Mouse (Mus musculus) cerebellum, postnatal 14 days (tissue): Measurements from ENCODE around the gene Mustn1.

ENCODE experiments used
- DNase-seq, 2 experiments: peaks; one replicate each; pipeline ENCODE4 v3.0.0; 2021; ENCODE audit warnings: mixed read lengths in 2 of 2

Gene Mustn1

DNA sequence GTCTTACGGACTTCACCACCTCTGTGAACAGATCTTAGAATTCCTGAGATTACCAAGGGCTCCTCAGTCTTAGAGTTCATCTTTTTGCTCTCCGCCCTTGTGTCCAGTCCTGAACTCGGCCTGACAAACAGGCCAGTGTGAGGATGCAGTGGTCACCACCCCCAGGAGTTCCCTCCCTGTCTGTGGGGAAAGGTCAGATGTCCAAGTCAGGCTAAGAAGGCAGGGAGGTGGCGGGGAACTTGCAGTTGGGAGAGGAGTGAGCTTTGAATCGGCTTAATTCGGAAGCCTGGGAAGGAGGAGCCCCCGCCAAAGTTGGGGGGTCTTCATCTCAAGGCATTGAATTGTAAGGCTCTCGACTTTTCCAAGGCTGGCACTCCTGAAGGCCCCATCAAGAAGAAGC is 1.3 kb downstream of the Mustn1 start:
- no peak for DNase-seq

DNA sequence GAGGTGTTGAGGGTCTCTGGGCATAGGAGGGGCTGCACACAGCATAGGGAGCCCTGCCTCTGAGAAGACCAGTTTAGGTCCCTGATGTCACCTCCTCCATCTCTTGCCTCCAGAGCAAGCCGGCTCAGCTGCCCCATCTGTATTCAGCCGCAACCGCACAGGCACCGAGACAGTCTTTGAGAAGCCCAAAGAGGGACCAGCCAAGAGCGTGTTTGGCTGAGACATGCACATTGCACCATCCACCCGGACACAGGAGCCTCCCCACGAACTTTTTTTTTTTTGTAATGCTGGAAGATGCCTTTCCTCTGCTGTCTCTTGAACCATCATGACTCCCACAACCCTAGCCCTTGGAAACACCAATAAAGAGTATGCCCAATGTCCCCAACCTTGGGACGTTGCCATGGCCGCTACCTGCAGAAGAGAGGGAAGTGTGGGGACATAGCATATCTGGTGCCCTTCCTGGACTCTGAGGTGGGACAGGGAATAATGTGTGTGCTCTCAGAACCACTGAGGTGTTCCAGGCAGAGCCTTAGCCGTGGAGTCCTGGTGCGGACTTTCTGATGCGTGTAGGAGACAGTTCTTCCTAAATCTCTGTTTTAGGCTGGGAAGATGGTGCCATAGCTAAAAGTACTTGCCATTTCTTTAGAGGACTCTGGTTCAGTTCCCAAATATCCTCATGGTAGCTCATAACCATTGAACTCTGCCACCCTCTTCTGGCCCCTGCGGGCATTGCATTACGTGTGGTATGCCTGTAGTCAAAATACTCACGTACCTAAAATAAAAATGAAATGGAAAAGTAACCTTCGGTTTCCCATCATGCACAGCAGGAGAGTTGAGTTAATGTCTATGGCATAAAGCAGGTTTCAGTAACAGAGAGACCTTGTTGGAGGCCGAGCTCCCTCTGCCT is 2.1 kb downstream of the Mustn1 start:
- peak; percentile 65 to 82 for DNase-seq

DNA sequence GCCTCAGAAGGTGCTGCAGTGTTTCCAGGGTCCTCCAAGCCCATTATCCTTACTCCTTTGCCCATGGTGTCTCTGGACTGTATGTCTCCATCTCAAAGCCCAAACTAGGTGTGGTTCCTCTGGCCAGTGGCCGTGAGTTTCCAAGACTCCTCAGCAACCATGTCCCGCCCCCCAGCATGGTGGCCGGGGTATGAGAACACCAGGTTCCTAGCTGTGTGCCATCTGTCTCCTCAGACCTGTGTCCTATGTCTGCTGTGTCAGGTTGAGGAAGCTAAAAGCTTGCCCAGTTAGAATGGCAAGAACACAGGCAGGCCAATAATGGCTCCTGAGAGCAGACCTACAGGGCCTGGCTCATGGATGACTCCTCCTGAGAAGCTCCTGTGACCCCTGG is 2.7 kb downstream of the Mustn1 start:
- DNase-seq, result peak; percentile 17 to 36

DNA sequence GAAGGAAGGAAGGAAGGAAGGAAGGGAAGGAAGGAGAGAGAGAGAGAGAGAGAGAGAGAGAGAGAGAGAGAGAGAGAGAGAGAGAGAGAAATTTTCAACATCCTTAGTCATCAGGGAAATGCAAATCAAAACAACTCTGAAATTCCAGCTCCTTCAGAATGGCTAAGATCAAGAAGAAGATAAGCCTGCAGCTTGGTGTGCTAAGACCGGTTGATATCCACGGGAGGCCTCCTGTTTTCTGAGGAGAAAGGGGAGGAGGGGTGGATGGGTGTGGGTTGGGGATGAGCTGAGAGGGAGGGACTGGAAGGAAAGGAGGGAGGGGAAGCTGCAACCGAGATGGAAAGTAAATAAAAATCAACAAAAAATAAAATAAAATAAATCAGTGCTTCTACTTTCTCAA is 6.3 kb downstream of the Mustn1 start:
- DNase-seq, result no peak

DNA sequence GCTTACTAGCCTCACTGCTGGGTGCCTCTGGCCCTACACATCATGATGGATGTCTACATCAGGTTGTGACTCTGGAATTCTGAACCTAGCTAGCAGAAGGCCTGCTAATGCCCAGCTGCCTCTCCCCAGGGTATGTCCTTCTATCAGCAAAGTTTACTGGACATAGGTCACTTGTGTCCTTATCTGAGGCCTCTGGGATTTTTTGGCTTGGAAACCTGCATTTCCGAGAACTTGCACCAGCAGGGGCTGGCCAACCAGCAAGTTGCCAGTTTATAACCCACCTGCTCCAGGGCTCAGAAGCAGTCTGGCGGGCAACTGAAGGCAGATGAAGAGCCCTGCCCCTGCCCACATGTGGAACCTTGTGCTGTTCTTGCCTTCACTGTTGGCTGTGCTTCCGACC is 7.2 kb downstream of the Mustn1 start, which contains the start of gene Itih4:
Gene Itih4 (plus strand): TSS at position 273 of the 400 bp plus-strand sequence.
- no peak for DNase-seq

DNA sequence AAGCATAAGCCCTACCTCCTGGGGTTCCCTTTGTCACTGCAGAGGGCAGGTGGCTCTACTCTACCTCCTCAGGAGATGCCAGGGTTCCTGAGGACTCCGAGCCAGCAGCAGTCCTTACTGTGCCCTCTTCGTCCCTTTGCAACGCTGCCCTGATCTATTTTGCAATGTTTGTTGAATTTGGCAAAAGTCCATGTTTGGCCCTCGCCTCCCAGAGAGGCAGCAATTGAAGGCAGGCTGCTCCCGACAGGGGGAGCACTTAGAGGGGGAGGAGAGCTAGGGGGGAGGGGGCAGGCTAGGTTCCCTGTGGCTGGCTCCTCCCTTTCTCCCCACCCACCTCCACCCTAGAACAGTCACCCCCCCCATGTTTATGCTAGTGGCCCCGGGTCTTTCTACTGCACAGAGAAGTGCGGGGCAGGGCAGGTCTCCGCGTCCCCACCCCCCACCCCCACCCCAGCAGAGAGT is 9.3 kb downstream of the Mustn1 start:
- peak; percentile 16 to 48 for DNase-seq

DNA sequence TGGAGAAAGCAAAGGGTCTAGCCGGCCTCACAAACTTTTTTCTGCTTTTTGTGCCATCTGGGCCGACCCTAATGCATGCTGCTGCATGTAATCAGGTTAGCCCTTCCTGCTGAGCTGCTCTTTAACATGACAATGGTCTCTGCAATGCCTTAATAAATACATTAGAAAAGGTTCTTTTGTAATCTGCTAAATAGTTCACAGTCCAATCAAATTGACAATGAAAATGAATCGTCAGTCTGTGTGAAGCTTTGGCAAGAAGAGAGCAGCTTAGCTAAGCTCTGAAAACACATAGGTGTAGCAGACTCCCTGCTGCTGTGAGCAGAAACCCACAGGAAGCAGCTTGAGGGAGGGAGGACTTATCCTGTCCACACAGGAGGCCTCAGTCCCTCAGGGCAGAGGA is 21.0 kb downstream of the Mustn1 start:
- no peak for DNase-seq

DNA sequence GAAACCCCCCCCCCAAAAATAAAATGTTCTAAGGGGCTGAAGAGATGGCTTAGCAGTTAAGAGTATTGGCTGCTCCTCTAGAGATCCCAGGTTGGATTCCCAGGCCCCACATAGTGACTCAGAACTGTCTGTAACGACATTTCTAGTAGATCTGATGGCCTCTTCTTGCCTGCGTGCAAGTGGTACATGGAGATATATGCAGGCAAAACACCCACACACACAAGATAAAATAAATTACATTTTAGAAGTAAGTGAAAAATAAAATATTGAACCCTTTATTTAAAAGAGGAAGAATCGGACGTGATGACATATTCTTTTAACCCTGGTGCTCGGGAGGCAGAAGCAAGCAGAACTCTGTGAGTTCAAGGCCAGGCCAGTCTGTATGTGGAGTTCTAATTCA is 23.6 kb downstream of the Mustn1 start:
- no peak for DNase-seq

DNA sequence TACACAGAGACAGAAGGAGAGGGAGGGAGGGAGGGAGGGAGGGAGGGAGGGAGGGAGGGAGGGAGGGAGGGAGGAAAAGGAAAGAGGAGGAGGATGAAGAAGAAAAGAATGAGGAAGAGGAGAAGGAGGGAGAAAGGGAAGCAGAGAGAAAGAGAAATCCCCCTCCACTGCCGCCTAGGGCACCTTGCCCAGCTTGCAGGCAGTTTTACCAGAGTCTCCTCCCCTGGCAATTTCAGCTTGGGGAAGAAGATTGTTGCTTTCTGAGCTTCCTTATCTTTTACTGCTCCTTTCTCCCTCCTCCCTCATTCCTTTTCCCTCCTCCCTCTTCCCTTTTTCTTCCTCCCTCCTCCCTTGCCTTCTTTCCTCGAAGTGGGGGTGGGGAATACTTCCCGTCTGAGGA is 24.0 kb downstream of the Mustn1 start:
- no peak for DNase-seq

DNA sequence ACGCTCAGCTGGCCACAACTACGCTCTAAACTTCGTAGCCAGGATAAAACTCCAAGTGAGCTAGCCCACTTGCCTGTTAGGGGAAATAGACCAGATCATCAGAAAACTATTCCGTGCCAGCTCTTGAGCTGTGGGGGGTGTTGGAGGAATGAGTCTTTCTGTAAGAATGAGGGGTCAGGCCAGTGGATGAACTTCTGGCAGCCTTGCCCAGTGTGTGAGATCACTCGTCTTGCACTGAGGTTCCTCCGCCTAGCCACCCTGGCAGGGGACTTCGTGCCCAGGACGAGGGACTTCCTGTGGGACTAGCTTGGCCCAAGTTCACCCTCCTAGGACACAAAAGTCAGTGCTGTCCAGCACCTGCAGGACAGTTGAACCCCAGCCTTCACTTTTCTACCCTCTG is 25.3 kb downstream of the Mustn1 start:
- no peak for DNase-seq

DNA sequence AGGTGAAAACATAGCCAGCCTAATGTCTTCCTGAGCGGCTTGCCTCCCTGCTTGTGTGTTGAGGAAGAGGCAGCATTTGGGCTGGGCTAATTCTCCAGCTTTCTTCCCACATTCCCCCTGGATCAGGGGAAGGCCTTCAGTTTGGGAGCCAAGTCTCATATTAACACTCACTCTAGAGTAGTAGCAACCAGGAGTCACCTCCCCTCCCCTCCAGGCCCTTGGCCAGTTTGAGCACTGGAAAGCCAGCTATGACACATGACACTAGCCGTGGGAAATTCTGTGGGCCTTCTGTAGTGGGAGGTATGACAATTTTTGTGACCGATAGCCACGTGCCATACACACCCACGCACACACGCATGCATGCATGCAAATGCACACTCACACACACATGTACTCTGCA is 27.0 kb downstream of the Mustn1 start:
- no peak for DNase-seq

DNA sequence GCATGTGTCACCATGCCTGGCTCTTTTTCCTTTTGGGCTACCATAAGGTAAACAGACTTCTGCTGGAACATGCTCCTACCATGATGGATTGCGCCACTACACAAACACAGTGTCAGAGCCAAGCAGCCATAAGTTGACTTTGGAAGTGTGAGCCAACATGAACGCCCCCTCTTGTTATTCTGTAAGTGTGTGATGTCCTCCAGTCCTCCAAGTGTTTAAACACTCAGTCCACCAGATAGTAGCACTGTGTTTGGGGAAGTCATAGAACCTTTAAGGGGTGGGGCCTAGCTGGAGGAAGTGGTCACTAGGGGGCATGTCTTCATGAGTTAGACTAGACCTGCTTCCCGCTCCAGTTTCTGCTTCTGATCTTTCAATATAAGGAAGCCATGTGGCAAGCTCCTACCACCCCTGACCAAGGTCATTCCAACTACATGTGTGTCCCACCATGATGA is 28.8 kb downstream of the Mustn1 start:
- DNase-seq, result no peak

DNA sequence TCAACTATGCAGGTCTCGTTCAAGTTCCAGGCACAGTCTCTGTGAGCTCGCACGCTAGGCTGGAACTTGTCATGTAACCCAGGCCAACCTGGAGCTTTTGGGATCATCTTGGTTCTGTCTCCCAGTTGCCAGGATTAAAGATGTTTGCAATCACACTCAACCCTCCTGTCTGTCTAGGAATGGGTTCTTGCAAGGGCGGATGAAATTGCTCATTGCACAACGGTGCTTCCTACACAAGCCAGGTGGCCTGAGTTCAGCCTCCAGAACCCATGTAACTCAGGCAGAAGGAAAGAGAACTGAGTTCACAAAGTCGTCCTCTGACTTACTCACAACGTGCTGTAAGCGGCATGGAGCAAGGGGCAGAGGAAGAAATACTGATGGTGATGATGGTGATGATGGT is 32.1 kb downstream of the Mustn1 start:
- no peak for DNase-seq

DNA sequence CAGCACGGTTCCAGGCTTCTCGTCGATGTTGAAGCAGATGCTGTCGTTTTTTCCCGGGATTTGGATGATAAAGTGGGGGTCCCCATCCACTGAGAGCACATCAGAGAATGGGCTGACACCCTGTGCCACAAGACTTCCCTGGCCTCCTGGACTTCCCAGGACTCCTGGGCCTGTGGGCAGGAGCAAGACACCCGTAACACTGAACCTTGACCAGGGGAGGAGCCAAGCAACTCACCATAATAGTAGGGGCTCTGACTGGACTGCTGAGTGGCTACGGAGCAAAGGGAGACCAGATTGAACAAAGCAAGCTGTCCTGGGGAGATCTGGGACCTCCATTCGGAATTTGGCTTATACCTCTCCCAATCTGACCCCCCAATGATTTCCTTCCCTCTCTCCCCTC is 33.6 kb downstream of the Mustn1 start:
- no peak for DNase-seq

DNA sequence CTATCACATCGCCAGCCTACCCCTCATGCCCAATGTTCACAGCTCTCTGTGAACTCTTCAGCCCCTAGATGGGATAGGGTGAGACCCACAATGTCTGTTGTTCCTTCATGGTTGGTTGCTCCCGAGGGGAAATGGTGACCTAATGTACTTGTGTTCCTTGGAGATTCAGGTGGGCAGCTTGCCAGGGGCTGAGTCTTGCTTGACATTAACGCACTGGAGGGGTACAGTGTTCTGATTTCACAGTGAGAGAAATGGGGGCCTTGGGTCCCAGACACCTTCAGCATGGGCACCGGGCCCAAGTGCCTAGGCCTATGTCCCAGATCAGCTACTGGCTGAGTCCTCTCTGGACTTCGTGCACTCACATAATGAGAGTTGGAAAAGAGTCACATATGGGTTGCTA is 34.4 kb downstream of the Mustn1 start:
- DNase-seq, result peak in 1 of 2 experiments; percentile 27

DNA sequence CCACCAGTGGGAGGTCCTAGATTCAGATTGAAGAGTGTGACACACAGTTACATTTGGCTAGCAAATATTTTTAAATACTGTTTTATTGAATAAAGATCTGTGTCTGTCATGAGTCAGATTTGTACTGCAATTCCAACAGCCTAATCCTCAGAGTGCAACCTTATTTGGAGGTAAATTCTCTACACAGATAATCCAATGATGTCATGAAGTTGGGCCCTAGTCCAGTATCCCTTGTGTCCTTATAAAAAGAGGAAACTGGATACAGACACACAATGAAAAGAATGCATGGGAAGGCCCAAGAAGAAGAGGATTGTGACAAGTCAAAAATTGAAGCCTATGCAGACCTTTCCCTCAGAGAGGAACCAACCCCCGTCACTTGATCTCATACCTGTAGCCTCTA is 37.5 kb downstream of the Mustn1 start:
- no peak for DNase-seq

DNA sequence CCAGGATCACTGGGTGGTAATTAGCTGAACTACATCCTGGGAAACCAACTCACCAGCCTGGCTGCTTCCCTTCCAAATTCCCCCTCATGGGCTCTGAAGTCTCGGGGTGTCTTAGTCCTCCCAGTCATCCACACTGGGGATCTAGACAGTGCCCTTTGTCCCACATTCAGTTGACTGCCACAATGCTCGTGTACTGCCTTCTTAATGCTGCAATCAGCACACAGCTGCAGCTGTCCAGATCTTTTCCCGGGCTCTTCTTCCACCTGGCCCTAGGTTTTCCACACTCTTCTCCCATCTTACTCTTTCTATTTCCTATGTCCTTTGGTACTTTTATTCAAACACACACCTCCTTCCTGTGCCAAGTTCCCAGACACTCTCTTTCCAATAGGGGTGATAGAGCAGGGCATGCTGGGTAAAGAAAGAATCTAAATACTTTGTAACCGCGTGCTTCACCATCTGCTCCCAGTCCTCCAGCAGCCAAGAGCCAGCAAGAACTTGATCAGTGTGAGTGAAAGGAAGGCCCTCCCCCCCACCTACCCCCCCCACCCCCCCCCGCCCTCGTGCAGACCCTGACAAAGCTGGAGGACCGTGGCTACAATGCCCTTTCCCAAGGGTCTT is 43.2 kb downstream of the Mustn1 start:
- no peak for DNase-seq

DNA sequence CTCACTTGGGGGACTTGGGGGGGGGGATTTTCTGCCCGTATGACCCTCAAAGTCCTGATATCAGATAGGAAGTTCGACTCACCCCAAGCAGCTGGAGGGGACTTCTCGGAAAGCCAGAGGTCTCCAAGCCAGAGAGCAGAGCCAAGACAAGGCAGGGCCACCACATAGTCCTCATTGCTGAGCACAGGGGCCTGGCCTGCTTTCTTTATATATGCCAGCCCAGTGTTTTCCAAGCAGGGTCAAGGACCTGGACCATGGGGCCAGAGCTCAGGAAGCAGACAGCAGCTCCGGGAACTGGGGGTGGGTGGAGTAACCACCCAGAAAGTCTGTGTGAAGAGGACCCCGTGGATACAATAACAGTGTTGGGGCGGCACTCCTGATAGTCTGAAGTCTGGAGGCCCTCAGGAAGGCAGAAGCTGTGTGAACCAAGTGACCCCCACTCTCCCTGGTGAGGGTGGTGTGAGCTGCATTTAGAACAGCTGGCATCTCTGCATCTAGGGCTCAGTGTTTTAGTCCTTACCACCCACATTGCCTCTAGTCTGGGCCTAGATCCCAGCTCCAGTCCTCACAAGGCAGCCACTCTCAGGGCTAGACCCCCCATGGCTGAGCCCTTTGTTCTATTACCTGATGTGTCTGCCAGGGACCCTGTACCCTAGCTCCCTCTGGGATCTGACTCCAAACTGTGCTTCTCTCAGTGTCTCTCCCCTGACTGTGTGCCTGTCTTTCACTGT is 44.5 kb downstream of the Mustn1 start, which contains the start of gene Itih3:
Gene Itih3 (minus strand): TSS at position 386 of the 731 bp plus-strand sequence.
- peak; percentile 12 to 40 for DNase-seq

DNA sequence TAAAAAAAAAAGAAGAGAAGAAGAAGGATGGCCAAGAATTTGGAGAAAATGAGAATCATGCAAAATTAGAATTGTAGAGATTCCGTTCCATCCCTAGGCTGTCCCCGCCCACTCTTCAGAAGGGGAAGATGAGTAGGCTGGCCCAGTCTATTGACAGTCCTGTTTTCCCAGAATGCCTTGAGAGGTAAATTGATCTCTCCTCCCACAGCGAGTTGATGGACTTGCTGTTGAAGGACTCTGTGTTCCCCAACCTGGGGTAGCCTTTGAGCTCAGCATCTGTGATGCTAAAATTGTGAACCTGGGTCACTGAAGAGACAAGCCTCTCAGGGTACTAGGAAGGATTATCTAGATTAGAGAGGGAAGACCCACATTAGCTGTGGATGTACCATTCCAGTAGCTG is 46.5 kb downstream of the Mustn1 start:
- no peak for DNase-seq

DNA sequence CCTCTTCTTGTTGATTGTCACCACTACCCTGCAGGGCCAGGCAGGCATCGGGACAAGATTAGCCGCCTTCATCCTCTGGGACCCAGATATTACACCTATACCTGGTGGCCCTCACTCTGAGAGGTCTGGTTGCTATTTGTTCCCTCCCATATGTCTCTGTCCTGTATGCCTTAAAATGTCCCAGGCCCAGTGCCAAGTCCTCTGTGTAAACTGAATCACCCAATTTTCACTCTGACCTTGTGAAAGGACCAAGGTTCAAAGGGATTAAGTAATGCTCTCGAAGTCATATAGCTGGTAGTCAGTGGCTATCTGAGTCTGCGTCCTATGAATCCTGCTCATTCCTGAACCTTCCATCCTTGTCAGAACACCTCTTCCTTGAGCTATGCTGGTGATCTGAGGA is 51.4 kb downstream of the Mustn1 start:
- DNase-seq, result no peak
